Mouse (Mus musculus): Measurements from ENCODE around the gene Cbln1. TPM values are rescaled to one million over a fixed set of nuclear protein-coding genes. Genes with fewer than 3 reads are reported as not detected.

Gene Cbln1
- polyA plus RNA-seq, 1 experiment from 2014 or later, result not detected

DNA sequence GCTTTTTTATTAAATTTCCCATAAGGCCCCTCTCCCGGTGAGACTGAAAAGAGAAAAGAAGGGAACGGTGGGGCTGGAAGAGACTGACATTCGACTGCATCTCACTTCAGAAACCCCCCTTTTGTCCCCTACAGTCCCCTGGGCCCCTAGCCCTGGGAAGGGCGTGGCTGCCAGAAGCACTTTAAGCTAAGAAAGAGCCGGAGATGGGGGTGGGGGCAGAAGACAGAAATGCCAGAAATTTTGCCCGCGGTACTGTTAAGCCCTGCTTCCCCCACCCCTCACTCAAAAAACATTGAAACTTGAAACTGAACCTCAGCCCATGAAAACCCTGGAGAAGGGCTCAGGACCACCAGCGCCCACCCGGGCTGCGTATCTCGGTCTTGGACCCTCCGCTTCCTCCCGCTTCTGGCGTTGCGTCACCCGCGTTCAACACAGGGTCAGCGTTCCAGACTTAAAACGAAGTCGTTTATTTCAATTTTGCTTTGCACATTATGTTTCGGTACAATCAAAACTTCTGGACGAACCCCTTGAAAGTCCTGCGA lies 3.9 kb downstream of the Cbln1 start:
- H3K27me3 ChIP-seq (replicated peaks), result peaks cover 89% of the 10 kb centered on the region
- H3K9ac ChIP-seq, result no peak overlapping the region
- no peak overlapping the region for H3K27ac ChIP-seq
- H3K9me3 ChIP-seq (replicated peaks), result no peaks in the 10 kb centered on the region
- H3K4me2 ChIP-seq, result no peak overlapping the region
- ATAC-seq, result no peak
- no peaks in the 10 kb centered on the region for H3K36me3 ChIP-seq
- 3% methylated on average over 23 of the region's 23 CpGs for WGBS (ENCODE audit: insufficient replicate concordance)
- no peak overlapping the region for H3K4me3 ChIP-seq
- H3K4me1 ChIP-seq, result peaks cover 20% of the 10 kb centered on the region

DNA sequence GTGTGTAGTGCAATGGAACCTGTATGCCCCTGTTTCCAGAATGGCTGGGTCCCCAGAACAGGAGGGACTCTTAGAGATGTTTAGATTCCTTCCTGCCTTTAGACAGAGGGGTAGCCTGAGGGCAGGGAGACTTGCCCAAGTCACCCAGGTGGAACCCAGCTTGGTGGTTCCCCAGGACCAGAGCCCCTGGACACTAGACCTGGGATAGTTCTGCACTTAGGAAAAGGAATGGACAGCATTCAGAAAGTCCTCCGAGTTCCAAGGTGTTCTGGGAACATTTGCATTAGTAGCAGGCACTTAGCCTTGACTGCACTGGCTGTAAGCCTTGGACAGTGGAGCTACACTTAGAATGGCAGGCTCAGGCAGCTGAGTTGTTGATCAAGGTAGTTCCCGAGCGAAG lies 4.5 kb downstream of the Cbln1 start:
- Histone ChIP-seq H3K9me3 (replicated peaks) (no peaks in the 10 kb centered on the region), H3K4me3 (no peak overlapping the region), H3K9ac (no peak overlapping the region), H3K36me3 (no peaks in the 10 kb centered on the region), H3K4me2 (no peak overlapping the region), H3K27ac (no peak overlapping the region), H3K4me1 (peaks cover 14% of the 10 kb centered on the region), H3K27me3 (replicated peaks) (peaks cover 89% of the 10 kb centered on the region)
- 18% methylated on average over 3 of the region's 3 CpGs for WGBS (ENCODE audit: insufficient replicate concordance)
- ATAC-seq, result no peak

DNA sequence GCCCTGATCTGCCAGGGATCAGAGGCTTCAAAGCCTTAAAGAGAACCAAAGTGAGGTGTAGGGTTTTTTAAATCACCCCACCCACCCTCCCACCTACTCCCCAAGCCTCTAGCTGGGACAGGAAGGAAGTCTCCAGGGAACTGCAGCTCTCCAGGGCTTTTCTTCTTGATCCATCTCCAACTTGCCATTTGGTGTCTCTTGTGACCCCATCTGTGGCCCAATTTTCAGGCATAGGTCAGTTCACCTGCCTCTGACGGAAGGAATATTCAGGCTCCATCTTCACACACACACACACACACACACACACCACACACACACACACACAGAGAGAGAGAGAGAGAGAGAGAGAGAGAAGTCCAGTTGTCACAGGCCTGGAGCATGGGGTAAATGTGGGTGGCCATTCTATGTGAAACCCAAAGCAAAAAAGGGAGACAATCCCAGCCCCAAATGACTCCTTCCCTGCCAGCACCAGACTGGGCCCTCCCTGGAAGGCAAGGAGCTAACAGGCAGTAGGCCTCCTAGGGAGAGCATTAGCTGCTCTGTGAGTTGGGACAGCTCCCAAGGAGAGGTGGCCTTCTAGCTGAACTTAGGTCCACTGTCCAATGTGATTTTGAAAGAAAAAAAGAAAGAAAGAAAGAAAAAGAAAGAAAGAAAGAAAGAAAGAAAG lies 5.3 kb downstream of the Cbln1 start:
- H3K9ac ChIP-seq, result no peak overlapping the region
- H3K27ac ChIP-seq, result no peak overlapping the region
- peaks cover 82% of the 10 kb centered on the region for H3K27me3 ChIP-seq (replicated peaks)
- no peaks in the 10 kb centered on the region for H3K9me3 ChIP-seq (replicated peaks)
- peaks cover 5% of the 10 kb centered on the region for H3K4me1 ChIP-seq
- no peak overlapping the region for H3K4me2 ChIP-seq
- H3K36me3 ChIP-seq, result no peaks in the 10 kb centered on the region
- WGBS (ENCODE audit: insufficient replicate concordance), result 42% methylated on average over 1 of the region's 1 CpGs
- H3K4me3 ChIP-seq, result no peak overlapping the region
- no peak for ATAC-seq

DNA sequence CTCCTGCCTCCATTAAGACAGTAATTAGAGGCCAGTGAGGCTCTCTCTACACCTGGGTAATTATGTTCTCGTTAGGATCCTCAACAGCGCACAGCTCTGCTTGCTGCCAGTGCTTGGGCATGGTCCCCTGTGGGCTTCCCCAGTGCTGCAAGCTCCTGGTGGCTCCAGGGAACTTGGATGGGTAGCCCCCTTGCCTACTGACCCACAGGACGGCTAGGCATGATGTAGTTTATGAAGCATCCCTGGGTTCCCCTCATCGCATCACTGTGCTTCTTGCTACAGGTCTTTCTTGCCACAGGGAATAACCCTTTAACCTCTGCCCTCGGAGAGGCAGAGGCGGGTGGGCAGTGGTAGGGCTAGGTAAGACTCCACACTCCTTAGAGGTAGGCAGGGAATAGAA lies 6.1 kb downstream of the Cbln1 start:
- no peaks in the 10 kb centered on the region for H3K9me3 ChIP-seq (replicated peaks)
- no peak overlapping the region for H3K9ac ChIP-seq
- ATAC-seq, result no peak
- H3K4me3 ChIP-seq, result no peak overlapping the region
- WGBS (ENCODE audit: insufficient replicate concordance), result 39% methylated on average over 6 of the region's 6 CpGs
- H3K4me2 ChIP-seq, result no peak overlapping the region
- no peak overlapping the region for H3K27ac ChIP-seq
- H3K36me3 ChIP-seq, result no peaks in the 10 kb centered on the region
- H3K27me3 ChIP-seq (replicated peaks), result peaks cover 75% of the 10 kb centered on the region
- no peaks in the 10 kb centered on the region for H3K4me1 ChIP-seq

DNA sequence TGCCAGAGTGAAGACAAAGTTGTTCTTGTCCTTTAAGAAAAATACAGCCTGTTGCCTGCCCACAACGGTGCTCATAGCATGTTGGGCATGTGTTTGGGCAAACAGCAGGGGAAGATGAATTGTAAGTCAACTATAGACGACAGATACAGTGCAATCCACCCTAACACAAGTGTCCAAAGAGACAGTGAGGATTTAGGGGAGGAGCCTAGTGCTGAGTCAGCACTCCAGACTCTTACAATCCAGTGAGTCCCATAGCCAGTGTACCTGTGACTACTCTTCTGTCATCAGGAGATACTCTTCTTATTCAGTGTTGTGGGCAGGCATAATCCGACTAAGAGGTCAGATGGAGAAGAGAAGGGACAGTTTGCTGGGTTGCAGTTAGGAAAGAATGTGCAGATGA lies 8.0 kb downstream of the Cbln1 start:
- no peak overlapping the region for H3K27ac ChIP-seq
- no peaks in the 10 kb centered on the region for H3K9me3 ChIP-seq (replicated peaks)
- H3K4me3 ChIP-seq, result no peak overlapping the region
- H3K36me3 ChIP-seq, result no peaks in the 10 kb centered on the region
- H3K27me3 ChIP-seq (replicated peaks), result peaks cover 56% of the 10 kb centered on the region
- H3K4me1 ChIP-seq, result no peaks in the 10 kb centered on the region
- H3K9ac ChIP-seq, result no peak overlapping the region
- 62% methylated on average over 3 of the region's 3 CpGs for WGBS (ENCODE audit: insufficient replicate concordance)
- ATAC-seq, result no peak
- H3K4me2 ChIP-seq, result no peak overlapping the region

DNA sequence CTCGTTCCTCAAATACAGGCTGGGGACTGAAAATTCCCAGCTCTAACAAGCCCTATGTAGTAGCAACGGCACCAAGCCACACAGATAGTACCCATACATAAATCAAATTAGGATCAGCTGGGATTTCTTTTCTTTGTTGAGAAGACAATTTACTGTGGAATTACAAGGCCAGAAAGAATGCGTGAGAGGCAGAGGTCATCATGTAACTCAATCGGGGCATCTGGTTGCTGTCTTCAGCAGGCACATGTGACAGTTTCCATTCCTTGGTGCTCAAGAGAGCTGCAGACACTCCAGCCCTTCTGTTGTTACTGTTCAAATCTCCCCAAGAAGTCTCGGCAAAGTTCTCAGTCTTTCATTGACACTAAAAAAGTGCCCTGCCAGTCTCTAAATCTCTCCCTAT lies 10.6 kb downstream of the Cbln1 start:
- H3K4me3 ChIP-seq, result no peak overlapping the region
- ATAC-seq, result no peak
- H3K27me3 ChIP-seq (replicated peaks), result peaks cover 30% of the 10 kb centered on the region
- H3K9me3 ChIP-seq (replicated peaks), result no peaks in the 10 kb centered on the region
- H3K36me3 ChIP-seq, result no peaks in the 10 kb centered on the region
- 52% methylated on average over 5 of the region's 5 CpGs for WGBS (ENCODE audit: insufficient replicate concordance)
- no peaks in the 10 kb centered on the region for H3K4me1 ChIP-seq
- H3K9ac ChIP-seq, result no peak overlapping the region
- H3K27ac ChIP-seq, result no peak overlapping the region
- no peak overlapping the region for H3K4me2 ChIP-seq

DNA sequence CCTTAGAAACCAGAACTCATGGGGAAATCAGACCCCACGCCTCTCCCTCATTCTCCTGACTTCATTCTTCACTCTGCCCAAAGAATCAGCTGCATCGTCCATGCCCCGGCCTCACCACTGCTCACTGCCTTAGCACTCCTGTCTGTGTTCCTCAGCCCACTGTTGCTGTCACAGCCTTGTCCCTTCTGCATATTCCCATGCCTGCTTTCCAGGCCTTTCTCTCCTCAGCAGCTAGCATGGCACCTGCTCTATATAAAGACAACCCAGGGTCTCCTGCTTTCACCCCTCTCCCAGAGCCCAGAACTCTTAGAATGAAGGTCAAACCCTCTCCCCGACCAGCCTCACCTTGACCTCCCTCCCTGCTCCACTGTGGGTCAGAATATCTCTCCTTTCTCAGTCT lies 15.5 kb downstream of the Cbln1 start:
- H3K4me3 ChIP-seq, result no peak overlapping the region

DNA sequence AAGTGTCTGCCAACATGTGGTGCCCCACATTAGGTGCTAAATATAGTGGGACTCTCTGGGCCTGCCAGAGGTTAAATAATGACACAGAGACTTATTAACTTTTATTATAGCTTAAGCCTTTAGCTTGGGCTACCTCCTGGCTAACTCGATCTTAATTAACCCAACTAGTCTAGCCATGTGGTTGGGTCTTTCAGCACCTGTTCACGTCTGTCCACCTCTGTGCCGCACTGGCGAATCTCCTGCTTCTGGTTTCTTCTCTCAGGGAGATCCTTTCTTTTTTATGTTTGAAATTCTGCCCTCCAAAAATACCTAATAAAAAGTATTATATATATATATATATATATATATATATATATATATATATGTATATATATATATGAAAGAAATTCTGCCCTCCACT lies 19.6 kb downstream of the Cbln1 start:
- Histone ChIP-seq H3K27ac (no peak overlapping the region), H3K4me3 (no peak overlapping the region), H3K9me3 (replicated peaks) (no peaks in the 10 kb centered on the region), H3K4me2 (no peak overlapping the region), H3K27me3 (replicated peaks) (no peaks in the 10 kb centered on the region; the same call in 1 of the 2 replicates), H3K36me3 (no peaks in the 10 kb centered on the region), H3K9ac (no peak overlapping the region), H3K4me1 (no peaks in the 10 kb centered on the region)
- no peak for ATAC-seq
- 64% methylated on average over 4 of the region's 4 CpGs for WGBS (ENCODE audit: insufficient replicate concordance)

More for the DNA sequence above, 15.5 kb downstream of the Cbln1 start:
- Histone ChIP-seq H3K27ac (no peak overlapping the region), H3K27me3 (replicated peaks) (no peaks in the 10 kb centered on the region), H3K9me3 (replicated peaks) (no peaks in the 10 kb centered on the region), H3K4me1 (no peaks in the 10 kb centered on the region), H3K4me2 (no peak overlapping the region), H3K36me3 (no peaks in the 10 kb centered on the region), H3K9ac (no peak overlapping the region)
- 60% methylated on average over 4 of the region's 4 CpGs for WGBS (ENCODE audit: insufficient replicate concordance)
- no peak for ATAC-seq

DNA sequence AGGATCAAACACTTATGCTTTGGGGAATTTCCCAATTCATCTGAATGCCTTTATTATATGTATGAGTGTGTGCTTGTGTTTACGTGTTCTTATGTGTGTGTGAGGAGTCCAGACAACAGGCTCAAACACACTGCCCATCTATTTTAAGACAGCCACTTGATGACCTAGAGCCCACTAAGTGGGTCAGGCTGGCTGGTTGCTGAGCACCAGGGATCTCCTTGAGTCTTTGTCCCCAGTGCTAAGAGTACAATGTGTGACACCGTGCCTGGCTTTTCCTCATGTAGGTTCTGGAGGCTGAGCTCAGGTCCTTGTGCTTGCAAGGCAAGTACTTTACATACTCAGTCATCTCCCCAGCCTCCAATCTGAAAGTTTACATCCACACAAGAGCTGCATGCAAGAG lies 20.7 kb downstream of the Cbln1 start:
- 69% methylated on average over 2 of the region's 2 CpGs for WGBS (ENCODE audit: insufficient replicate concordance)
- no peak overlapping the region for H3K4me3 ChIP-seq
- H3K4me2 ChIP-seq, result no peak overlapping the region
- no peaks in the 10 kb centered on the region for H3K36me3 ChIP-seq
- no peak overlapping the region for H3K27ac ChIP-seq
- H3K9me3 ChIP-seq (replicated peaks), result no peaks in the 10 kb centered on the region
- no peaks in the 10 kb centered on the region for H3K4me1 ChIP-seq
- H3K27me3 ChIP-seq (replicated peaks), result no peaks in the 10 kb centered on the region; the same call in 1 of the 2 replicates
- no peak for ATAC-seq
- no peak overlapping the region for H3K9ac ChIP-seq

DNA sequence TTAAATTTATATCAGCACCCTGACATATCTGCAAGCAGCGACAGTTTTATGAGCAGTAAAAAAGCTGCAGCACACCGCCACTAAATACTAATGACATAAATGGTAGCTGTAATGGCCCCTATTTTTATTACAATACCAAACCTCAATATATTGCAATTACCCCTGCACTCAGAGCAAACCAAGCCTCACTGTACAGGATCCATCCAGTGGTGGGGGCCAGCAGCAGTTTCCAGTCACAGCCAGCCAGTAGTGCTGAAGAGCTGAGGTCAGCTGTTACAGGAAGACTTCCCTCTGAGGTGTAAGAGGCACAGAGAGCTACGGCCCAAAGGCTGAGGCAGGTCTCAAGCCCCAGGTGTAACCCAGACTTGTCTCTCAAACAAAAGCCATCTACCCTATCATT lies 37.8 kb downstream of the Cbln1 start:
- Histone ChIP-seq H3K27ac (no peak overlapping the region), H3K4me2 (no peak overlapping the region), H3K36me3 (no peaks in the 10 kb centered on the region), H3K9ac (no peak overlapping the region), H3K4me1 (no peaks in the 10 kb centered on the region), H3K4me3 (no peak overlapping the region), H3K27me3 (replicated peaks) (no peaks in the 10 kb centered on the region), H3K9me3 (replicated peaks) (no peaks in the 10 kb centered on the region)
- ATAC-seq, result no peak
- WGBS (ENCODE audit: insufficient replicate concordance), result 69% methylated on average over 3 of the region's 3 CpGs

DNA sequence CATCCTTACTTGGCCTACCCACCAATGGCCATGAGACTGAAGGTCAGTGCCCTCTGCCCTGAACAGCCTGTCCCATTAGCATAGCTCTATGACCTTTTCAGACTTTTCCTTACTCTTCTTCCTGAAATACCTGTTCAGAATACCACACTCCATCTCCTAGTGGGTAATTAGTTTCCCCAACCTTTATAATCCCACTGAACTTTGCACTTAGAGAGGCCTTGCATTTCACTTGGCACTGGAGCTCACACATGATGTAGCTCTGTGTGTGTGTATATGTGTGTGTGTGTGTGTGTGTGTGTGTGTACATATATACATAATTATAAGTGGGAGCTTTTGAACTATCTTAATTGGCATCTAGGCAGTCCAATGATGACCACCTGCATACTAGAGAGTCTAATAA lies 45.2 kb downstream of the Cbln1 start:
- Histone ChIP-seq H3K4me1 (no peaks in the 10 kb centered on the region), H3K27ac (no peak overlapping the region), H3K9me3 (replicated peaks) (no peaks in the 10 kb centered on the region), H3K4me3 (no peak overlapping the region), H3K36me3 (no peaks in the 10 kb centered on the region), H3K9ac (no peak overlapping the region), H3K27me3 (replicated peaks) (no peaks in the 10 kb centered on the region), H3K4me2 (no peak overlapping the region)
- ATAC-seq, result no peak

DNA sequence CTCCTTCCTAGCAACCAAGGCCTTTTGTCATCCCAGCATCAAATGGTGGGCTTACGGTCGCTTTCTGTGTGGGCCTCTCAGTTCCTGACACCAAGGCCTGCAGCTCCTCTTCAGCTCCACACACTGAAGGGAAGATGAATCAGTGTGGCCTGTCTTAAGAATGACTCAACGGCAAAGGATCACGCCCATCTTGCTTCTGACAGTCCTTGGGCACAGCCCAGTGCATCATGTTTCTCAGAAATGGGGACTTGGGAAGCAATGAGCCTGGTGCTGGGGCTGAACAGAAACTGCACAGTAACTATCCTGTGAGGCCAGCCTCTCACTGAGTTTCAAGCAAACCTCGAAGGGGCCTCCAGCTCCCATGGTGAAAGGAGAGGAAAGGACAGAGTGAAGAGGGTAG lies 47.7 kb downstream of the Cbln1 start:
- Histone ChIP-seq H3K9me3 (replicated peaks) (no peaks in the 10 kb centered on the region), H3K27ac (no peak overlapping the region), H3K9ac (no peak overlapping the region), H3K36me3 (no peaks in the 10 kb centered on the region), H3K4me3 (no peak overlapping the region), H3K4me1 (no peaks in the 10 kb centered on the region), H3K27me3 (replicated peaks) (no peaks in the 10 kb centered on the region), H3K4me2 (no peak overlapping the region)
- WGBS (ENCODE audit: insufficient replicate concordance), result 67% methylated on average over 5 of the region's 5 CpGs
- ATAC-seq, result no peak

DNA sequence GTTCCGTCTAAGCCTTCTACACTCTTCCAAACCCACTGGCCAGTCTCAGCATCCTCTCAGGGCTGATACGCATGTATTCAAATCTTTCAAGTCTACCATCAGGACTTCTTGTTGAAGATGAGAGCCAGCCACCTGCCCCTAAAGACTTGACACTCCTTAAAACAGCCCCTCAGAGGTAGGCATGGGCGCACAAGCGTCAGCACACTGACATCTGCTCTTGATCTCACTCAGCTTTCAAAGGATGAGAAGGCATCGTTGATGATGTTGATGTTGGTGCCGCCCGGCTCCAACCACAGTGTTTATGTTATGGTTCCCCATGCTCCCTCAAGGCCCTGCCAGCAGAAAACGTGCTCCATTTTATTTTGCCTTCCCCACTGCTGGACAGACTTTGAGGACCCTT lies 50.7 kb downstream of the Cbln1 start:
- Histone ChIP-seq H3K4me2 (no peak overlapping the region), H3K4me3 (no peak overlapping the region), H3K9me3 (replicated peaks) (no peaks in the 10 kb centered on the region), H3K4me1 (no peaks in the 10 kb centered on the region), H3K9ac (no peak overlapping the region), H3K27me3 (replicated peaks) (no peaks in the 10 kb centered on the region), H3K27ac (no peak overlapping the region), H3K36me3 (no peaks in the 10 kb centered on the region)
- 72% methylated on average over 8 of the region's 8 CpGs for WGBS (ENCODE audit: insufficient replicate concordance)
- no peak for ATAC-seq

All from liver, embryonic 12.5 days (tissue).